Mouse (Mus musculus) liver, embryonic 11.5 days (tissue): ENCODE data around the gene Itgae. TPM values are rescaled to one million over a fixed set of nuclear protein-coding genes. Genes with fewer than 3 reads are reported as not detected.

ENCODE experiments used
- ATAC-seq: fragments of 200-750 bp; cut with Nextera tagmentation; replicated peaks from 2 replicates; pipeline ENCODE4 v1.8.0; 2017; ENCODE audit warnings: moderate number of reproducible peaks, mild to moderate bottlenecking, moderate TSS enrichment, moderate library complexity; ENCODE audit not compliant: low FRiP score
- DNase-seq: peaks from one replicate; pipeline ENCODE4 v3.0.0-alpha.2; 2017; ENCODE audit warnings: low spot score
- H3K27ac ChIP-seq: fragments of 300-500 bp; sonication (generic); 2 replicates; pipeline ENCODE4 v1.5.1; 2014; ENCODE audit warnings: mild to moderate bottlenecking, low read depth, low read length, control low read depth
- H3K27me3 ChIP-seq: fragments of 300-500 bp; sonication (generic); replicated peaks from 2 replicates; pipeline ENCODE4 v1.6.1; 2014; ENCODE audit warnings: low read length, mixed read lengths; ENCODE audit not compliant: control insufficient read depth, insufficient read depth
- H3K36me3 ChIP-seq: fragments of 300-500 bp; sonication (generic); 2 replicates; pipeline ENCODE4 v1.6.1; 2014; ENCODE audit warnings: mild to moderate bottlenecking, low read length, moderate library complexity, mixed read lengths; ENCODE audit not compliant: control insufficient read depth, insufficient read depth
- H3K4me1 ChIP-seq: fragments of 300-500 bp; sonication (generic); replicated peaks from 2 replicates; pipeline ENCODE4 v1.6.1; 2014; ENCODE audit warnings: low read length, mixed read lengths; ENCODE audit not compliant: control insufficient read depth, insufficient read depth
- H3K4me2 ChIP-seq: fragments of 300-500 bp; sonication (generic); 2 replicates; pipeline ENCODE4 v1.6.1; 2014; ENCODE audit warnings: mild to moderate bottlenecking, control low read depth, moderate library complexity
- H3K4me3 ChIP-seq: fragments of 300-500 bp; sonication (generic); 2 replicates; pipeline ENCODE4 v1.5.1; 2014; ENCODE audit warnings: low read depth, low read length, control low read depth
- H3K9ac ChIP-seq: fragments of 300-500 bp; sonication (generic); 2 replicates; pipeline ENCODE4 v1.6.1; 2014; ENCODE audit warnings: low read depth, low read length, control low read depth
- H3K9me3 ChIP-seq: fragments of 300-500 bp; sonication (generic); 2 replicates; pipeline ENCODE4 v1.6.1; 2016; ENCODE audit warnings: low read length, inconsistent platforms, mixed read lengths; ENCODE audit not compliant: control insufficient read depth
- WGBS: fragments of 180-500 bp; shearing (Covaris S2); extraction: QIAGEN DNeasy Blood & Tissue Kit; methylation state at CpG from one replicate; pipeline ENCODE4 v1.1.7; 2014; 5-methylcytosine and 5-hydroxymethylcytosine counted together
- polyA plus RNA-seq: library from polyadenylated mRNA; unstranded; fragments of >200 nt; fragmentation: Nextera tagmentation; extraction: Ambion mirVana; gene quantifications from 2 replicates; pipeline ENCODE4 v1.2.1, GENCODE M21; 2014

Itgae gene
- polyA plus RNA-seq, 1 experiment from 2014 or later: 0.60 TPM

DNA sequence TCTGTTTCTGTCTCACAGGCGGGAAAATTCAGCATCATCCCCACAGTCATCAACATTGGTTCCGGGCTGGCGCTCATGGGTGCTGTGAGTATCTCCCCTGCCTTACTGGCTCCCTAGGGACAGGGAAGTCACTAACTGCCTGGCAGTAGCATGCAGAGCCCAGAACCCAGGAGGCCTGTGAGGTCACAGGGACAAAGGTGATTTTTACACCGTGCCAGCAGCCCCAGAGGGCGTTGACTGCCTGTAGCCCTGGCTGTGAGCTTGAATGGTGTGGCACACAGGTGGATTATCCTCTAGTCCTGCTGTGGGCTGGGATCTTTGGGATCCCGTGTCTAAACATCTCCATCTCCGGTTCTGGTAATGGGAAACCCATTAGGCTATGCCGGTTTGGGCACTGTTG is 77.7 kb downstream of the Itgae start:
- ATAC-seq (no peak), DNase-seq (no peak)
- Histone ChIP-seq H3K4me2 (no peak overlapping the region), H3K4me1 (no peaks in the 10 kb centered on the region; the same call in 1 of the 2 replicates), H3K4me3 (no peak overlapping the region), H3K27me3 (no peaks in the 10 kb centered on the region), H3K36me3 (peaks cover 3% of the 10 kb centered on the region; the same call in 1 of the 2 replicates), H3K27ac (no peak overlapping the region), H3K9me3 (no peaks in the 10 kb centered on the region), H3K9ac (no peak overlapping the region)
- WGBS: 80% methylated on average over 8 of the region's 8 CpGs

DNA sequence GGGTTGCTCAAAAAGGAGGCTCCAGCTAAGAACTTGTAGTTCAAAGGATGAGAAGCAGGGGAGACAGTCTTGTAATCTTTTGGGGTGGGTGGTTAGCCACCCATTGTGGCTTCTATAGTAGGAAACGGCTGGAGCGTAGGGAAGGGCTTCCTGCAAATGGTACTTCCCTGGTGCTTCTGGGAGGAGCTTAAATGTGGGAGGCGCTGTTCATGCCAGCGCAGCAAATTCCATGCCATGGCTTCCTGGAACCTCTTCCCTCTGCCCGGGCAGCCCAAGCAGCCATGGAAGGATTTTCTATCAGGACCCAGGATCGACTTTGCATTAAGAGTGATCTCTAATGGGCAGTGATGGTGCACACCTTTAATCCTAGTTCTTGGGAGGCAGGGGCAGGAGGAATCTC is 78.2 kb downstream of the Itgae start:
- Histone ChIP-seq H3K9me3 (no peaks in the 10 kb centered on the region), H3K36me3 (peaks cover 3% of the 10 kb centered on the region; the same call in 1 of the 2 replicates), H3K27ac (no peak overlapping the region), H3K4me3 (no peak overlapping the region), H3K4me1 (no peaks in the 10 kb centered on the region; the same call in 1 of the 2 replicates), H3K27me3 (no peaks in the 10 kb centered on the region), H3K9ac (no peak overlapping the region), H3K4me2 (no peak overlapping the region)
- DNase-seq: no peak
- WGBS: 82% methylated on average over 6 of the region's 6 CpGs
- ATAC-seq: no peak

GRCm38 (mm10) chr11:73169231-73169630 is 78.8 kb downstream of the Itgae start:
- H3K27ac ChIP-seq: no peak overlapping the region
- H3K4me1 ChIP-seq: no peaks in the 10 kb centered on the region; the same call in 1 of the 2 replicates
- H3K9me3 ChIP-seq: no peaks in the 10 kb centered on the region
- peaks cover 6% of the 10 kb centered on the region; the same call in 1 of the 2 replicates for H3K36me3 ChIP-seq
- 56% methylated on average over 4 of the region's 4 CpGs for WGBS
- H3K4me3 ChIP-seq: no peak overlapping the region
- no peaks in the 10 kb centered on the region for H3K27me3 ChIP-seq
- DNase-seq: peak; percentile 56
- ATAC-seq: peak; percentile 48; the same call in 1 of the 2 replicates
- no peak overlapping the region for H3K4me2 ChIP-seq
- H3K9ac ChIP-seq: no peak overlapping the region

- Histone ChIP-seq H3K4me1 (peaks cover 11% of the 10 kb centered on the region; the same call in 1 of the 2 replicates), H3K4me3 (no peak overlapping the region), H3K27ac (no peak overlapping the region), H3K36me3 (peaks cover 9% of the 10 kb centered on the region; the same call in 1 of the 2 replicates), H3K27me3 (no peaks in the 10 kb centered on the region), H3K9ac (no peak overlapping the region), H3K9me3 (no peaks in the 10 kb centered on the region), H3K4me2 (no peak overlapping the region)
- DNase-seq (no peak), ATAC-seq (no peak)
- 75% methylated on average over 5 of the region's 5 CpGs for WGBS
Observed at GRCm38 (mm10) chr11:73172186-73172585, 81.8 kb downstream of the Itgae start.

GRCm38 (mm10) chr11:73175612-73176011 is 85.2 kb downstream of the Itgae start:
- H3K9ac ChIP-seq: peak overlapping the region; percentile 97
- no peak for DNase-seq
- no peaks in the 10 kb centered on the region for H3K27me3 ChIP-seq
- H3K4me3 ChIP-seq: peak overlapping the region; percentile 96
- H3K4me1 ChIP-seq: peaks cover 19% of the 10 kb centered on the region
- peaks cover 9% of the 10 kb centered on the region; the same call in 1 of the 2 replicates for H3K36me3 ChIP-seq
- peak overlapping the region; percentile 77 for H3K4me2 ChIP-seq
- 37% methylated on average over 8 of the region's 8 CpGs for WGBS
- no peaks in the 10 kb centered on the region for H3K9me3 ChIP-seq
- ATAC-seq: no peak
- peak overlapping the region; percentile 44; the same call in 1 of the 2 replicates for H3K27ac ChIP-seq

DNA sequence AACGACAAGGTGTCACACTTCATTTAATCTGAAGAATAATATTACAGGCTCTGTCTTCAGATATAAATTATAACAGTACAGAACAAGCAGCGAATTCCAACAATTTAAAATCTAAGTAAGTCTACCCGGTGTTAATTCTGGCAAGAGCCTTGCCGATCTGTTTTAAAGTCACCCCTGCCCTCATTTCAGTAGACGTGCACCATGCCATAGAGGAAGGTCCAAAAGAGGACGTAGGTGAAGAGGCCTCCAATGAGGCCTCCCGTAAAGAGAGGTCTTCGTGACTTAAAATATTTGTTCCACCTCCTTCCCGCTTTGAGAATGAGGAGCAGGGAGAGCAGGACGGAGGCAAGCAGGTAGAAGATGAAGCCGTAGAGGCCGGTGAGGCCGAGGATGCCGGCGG is 85.8 kb downstream of the Itgae start:
- no peak for DNase-seq

DNA sequence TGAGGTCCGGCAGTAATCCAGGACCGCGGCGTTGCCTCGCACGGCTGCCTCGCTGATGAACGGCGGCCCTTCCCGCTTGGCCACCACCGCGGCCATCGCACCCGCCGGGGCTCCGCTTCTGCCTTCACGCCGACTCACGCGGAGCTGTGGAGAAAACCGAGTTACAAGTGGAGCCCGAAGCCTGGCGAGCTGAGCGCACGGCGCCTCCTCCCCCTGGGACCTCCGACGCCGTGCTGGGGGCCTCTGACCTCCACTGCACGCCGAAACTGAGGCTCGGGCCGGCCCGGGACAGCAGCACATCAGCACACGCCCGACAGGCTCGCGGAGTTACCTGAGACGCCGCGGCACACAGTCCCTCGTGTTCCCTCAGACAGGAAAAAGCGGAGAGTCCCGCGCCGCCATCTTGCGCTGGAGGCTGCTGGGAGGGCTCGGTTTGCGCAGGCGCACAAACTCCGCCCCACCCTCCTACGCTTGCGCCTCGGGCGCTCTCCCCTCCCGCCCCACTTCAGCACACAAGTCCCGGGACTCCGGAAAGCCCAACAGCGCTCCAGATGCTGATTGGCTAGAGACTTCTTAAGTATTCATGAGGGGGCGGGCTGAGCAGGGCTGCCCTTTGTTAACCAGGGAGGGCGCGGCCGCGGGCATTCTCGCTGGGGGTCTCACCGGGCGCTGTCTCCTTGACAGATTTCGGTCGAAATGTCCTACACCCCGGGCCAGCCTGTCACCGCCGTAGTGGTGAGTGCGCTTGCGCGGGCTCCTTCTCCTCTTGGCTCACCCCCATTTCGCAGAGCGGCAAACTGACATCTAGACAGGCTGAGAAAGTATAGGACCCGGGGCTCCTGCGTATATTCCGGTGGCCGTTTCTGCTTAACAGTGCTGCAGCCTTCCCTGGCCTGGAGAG is 86.5 kb downstream of the Itgae start, which contains the start of the genes Emc6 and Tax1bp3:
Gene Emc6 (minus strand): TSS at position 430 of the 901 bp plus-strand sequence.
Gene Tax1bp3 (plus strand): TSS at position 476 of the 901 bp plus-strand sequence.
- Histone ChIP-seq H3K27me3 (no peaks in the 10 kb centered on the region), H3K27ac (peak within 1 kb of the TSS; percentile 88), H3K9me3 (no peaks in the 10 kb centered on the region), H3K4me1 (peaks cover 19% of the 10 kb centered on the region), H3K4me2 (peak within 1 kb of the TSS; percentile 94), H3K9ac (peak within 1 kb of the TSS; percentile 97), H3K4me3 (peak within 1 kb of the TSS; percentile 96), H3K36me3 (peaks cover 7% of the 10 kb centered on the region; the same call in 1 of the 2 replicates)
- peak; percentile 87 for DNase-seq
- peak; percentile 98 for ATAC-seq
- WGBS: under 1% methylated on average over 80 of the region's 81 CpGs

More for the DNA sequence above, 85.8 kb downstream of the Itgae start:
- no peaks in the 10 kb centered on the region for H3K27me3 ChIP-seq
- H3K4me2 ChIP-seq: peak overlapping the region; percentile 77
- H3K4me3 ChIP-seq: peak overlapping the region; percentile 96
- H3K4me1 ChIP-seq: peaks cover 19% of the 10 kb centered on the region
- under 1% methylated on average over 15 of the region's 15 CpGs for WGBS
- H3K27ac ChIP-seq: peak overlapping the region; percentile 44; the same call in 1 of the 2 replicates
- peaks cover 9% of the 10 kb centered on the region; the same call in 1 of the 2 replicates for H3K36me3 ChIP-seq
- H3K9ac ChIP-seq: peak overlapping the region; percentile 97
- ATAC-seq: peak; percentile 2; the same call in 1 of the 2 replicates
- no peaks in the 10 kb centered on the region for H3K9me3 ChIP-seq

DNA sequence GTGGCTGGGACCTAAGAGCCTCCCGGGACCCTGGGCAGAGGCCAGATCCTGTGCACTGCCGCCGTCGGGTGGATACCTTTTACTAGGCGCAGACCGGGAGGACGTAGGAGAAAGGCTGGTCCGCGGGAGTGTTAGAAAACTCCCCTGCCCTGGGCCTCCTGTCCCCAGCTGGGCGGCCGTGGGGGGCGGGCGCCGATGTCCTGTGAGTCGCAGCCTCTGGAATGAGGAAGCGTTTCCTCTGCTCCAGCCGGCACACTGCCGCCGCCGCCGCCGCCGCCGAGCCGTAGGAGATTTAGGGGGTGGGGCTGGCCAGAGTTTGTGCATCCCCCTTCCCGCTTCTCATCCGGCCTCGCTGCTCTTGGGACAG is 87.1 kb downstream of the Itgae start:
- 0% methylated on average over 28 of the region's 28 CpGs for WGBS
- Histone ChIP-seq H3K9ac (peak overlapping the region; percentile 79), H3K9me3 (no peaks in the 10 kb centered on the region), H3K4me1 (peaks cover 19% of the 10 kb centered on the region), H3K27me3 (no peaks in the 10 kb centered on the region), H3K4me3 (peak overlapping the region; percentile 96), H3K4me2 (peak overlapping the region; percentile 94), H3K36me3 (peaks cover 7% of the 10 kb centered on the region; the same call in 1 of the 2 replicates), H3K27ac (peak overlapping the region; percentile 88)
- ATAC-seq (peak; percentile 54), DNase-seq (peak; percentile 80)
